Mouse (Mus musculus) thymus, postnatal 14 days (tissue): ENCODE data around the gene Ndel1.
"Not testable (repeated sequence)": the region's sequence is repeated elsewhere in the genome, so short reads cannot be mapped to it uniquely, and the experiment has no call there.

Source experiments
- DNase-seq: peaks from one replicate; pipeline ENCODE4 v3.0.0; 2021

Gene Ndel1

DNA sequence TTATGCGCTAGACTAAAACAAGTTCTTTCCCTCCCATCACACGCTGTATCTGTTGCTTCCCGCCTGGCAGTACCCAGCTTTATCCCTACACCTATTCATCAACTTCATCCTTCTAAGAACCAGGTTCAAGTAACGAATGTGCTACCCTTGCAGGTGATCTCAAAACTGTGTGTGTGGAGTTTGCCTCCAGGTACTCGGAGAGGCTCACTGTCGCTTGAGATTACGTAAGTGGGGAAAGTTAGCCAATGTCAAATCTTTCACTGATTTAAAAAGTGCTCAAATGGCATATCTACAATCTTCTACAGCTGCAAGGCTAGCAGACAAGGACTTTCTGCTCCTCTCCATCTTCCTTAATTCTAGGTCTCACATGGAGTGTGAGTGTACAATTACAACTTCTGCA lies 20.8 kb downstream of the Ndel1 start:
- no peak for DNase-seq

DNA sequence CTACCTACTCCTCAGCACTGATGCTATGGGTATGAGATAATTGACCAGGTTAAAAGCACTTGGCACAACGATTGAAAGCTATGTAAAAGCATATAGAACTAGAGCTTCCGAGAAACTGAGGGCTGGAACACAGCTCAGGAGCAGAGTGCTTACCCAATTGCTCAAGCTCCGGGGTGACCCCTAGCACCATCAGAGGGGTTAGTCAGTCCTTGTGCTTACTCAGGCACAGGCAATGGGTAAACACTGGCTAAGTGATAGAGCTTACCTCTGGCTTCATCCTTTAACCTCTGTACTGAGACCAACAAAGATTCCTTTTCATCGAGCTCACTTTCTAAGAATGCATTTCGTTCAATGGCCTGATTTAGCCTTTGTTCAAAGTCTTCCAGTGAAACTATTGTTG lies 32.1 kb downstream of the Ndel1 start:
- no peak for DNase-seq

DNA sequence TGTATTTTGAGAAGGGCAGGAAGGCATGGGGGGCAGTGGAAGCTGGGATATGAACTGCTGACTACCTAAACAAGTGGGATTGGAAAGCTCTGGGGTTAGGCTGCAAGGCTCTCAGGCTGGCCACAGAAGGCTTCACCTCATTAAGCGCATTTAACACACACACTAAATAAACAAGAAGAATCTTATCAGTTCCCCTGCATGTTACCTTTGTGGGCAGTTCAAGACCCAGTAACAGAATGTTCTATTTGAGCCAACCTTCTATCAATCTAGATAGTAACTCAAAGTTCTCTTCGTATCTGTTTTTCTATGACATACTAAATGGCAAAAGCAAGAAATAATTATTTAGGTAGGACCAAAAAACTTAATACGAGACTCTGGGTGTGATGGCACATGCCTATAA lies 36.6 kb downstream of the Ndel1 start:
- DNase-seq: no peak

DNA sequence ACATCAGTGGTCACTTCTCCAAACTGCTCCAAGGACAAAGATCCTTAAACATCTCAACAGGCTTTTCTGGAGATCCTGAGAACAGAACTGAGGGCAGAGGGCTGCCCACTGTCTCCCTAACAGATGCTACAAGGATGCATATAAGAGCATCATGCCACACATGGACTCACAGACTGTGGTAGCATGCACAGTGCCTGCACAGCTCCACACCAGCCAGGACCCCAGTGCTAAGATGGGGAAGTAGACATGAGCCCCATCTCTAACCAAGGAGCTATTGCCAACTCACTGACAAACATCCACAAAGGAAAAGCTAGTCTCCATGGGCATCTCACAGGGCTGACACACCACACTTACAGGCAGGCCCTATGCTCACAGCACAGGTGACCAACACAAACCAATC lies 38.1 kb downstream of the Ndel1 start:
- no peak for DNase-seq

DNA sequence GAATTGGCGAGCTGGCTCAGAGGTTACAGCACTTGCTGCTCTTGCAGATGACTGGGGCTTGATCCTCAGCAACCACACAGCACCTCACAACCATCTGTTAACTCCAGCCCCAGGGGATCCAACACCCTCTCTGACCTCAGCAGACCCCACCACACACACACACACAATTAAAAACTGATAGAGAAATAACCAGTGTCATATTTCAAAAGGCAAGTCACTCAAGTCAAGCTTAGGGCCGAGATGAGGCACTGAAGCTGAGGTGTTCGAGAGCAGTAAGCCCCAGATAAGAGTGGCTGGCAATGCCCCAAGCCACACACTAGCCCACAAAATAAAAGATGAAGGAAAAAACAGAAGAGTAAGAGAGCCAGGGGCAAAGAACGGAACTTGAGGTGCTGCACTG lies 38.9 kb downstream of the Ndel1 start:
- DNase-seq: no peak

DNA sequence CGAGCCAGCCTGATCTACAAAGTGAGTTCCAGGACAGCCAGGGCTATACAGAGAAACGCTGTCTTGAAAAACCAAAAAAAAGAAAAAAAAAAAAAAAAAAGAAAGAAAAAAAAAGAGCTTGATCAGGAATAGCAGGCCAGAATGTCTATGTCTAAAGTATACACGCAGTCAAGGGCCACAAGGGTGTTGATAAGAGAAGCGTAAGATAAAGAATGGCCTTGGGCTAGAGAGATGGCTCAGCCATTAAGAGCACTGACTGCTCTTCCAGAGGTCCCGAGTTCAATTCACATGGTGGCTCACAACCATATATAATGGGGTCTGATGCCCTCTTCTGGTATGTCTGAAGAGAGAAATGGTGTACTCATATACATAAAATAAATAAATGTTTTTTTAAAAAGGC lies 40.1 kb downstream of the Ndel1 start:
- not testable (repeated sequence) for DNase-seq

DNA sequence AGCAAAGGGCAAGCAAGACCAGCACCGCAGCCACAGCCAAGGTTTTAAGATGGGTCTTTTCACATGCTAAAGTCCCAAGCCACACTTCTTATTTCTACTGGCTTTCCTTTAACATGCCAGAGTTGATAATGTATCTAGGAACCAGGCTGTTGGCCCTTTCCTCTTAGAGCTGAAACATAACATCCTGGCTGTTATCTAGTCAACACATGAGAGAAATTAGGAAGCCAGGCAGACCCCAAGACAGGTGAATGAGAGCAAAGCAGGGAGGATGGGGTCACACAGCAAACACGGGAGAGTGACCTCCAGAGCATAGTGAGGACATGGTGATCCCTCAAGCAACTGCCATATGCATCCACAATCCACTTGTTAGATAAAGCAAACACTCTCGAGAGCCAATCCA lies 44.9 kb downstream of the Ndel1 start:
- no peak for DNase-seq

DNA sequence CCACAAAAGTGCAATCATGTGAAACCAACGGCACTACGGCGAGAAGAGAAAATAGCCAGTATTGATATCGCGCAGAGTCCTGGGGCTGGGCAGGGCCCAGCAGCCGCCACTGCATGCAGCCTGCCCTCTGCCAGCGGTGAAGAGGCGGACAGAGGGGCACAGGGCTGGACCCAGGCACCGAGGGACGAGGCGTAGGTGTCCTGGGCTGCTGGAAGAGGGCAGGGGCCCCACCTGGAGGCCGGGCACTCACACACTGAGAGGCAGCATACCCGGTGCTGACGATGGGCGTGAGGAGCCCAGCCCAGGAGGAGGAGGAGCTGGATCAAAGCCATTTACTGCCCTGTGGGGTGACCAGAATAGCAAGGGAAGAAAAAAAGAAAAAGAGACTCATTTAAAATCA lies 49.3 kb downstream of the Ndel1 start:
- no peak for DNase-seq

DNA sequence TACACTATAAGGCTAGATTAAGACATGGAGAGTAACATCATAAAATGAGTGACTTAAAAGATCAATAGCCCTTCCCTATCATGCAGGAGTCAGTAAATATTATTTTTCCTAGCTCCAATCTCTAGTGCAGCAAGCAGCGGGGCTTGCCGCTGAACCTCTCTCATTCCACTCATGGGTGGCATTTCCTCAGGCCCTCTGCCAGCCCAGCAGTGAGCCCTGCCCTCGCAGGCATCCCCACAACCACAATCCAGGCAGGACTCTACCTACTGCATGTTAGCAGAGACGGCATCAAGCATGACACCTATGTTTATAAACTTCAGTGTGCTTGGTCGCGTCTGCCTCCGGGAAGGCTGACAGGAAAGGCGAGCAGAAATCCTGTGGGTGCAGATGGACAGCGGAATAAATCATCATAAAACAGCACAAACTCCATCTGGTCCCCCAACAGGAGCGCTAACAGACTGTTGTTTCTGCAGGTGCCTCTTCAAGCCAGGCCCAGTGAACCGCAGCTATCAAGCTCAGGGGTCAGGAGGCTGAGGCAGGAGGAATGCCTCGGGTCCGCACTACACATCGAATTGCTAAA lies 52.3 kb downstream of the Ndel1 start:
- DNase-seq: no peak

DNA sequence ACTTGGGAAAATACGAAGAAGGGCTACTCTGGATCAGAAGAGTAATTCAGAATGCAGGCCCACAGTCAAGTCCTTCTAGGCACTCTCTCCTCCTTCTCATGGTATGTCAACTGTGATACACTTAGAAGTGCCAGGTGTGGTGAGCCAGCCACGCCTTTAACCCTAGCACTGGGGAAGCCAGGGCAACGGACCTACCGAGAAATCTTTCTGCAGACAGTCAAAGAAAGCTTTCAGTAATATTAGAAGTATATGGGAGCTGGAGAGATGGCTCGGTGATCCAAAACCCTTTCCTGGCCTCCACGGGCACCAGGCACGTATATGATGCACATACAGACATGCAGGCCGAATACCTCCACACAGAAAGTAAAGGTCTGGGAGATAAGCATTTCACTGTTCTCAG lies 53.2 kb downstream of the Ndel1 start:
- no peak for DNase-seq

DNA sequence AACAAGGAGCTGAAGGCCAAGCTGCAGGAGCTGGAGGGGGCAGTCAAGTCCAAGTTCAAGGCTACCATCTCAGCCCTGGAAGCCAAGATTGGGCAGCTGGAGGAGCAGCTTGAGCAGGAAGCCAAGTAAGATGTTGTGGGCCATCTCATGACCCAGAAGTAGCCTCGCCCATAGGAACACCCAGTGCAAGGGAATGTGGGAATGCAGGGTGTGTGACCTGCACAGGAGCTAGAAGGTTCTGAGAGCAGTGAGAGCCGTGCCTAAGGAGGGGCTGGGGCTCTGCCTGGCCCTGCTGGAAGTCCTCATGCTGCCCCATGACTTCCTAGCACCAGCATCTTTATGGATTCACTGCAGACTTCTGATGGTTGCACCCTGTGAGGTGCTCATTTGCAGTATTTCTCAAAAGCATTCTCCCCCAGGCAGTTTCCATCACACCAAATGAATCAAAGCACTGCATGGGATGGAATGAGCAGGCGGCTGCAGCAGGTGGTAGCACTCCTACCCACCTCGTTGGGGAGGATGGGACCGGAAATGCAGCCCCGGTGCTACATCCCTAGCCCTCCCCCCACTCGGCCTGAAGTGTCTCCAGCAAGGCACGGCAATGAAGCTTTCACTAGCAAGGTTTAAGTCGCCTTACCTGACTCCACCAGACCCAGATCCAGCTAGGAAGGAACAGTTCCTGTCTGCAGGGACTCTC lies 59.6 kb downstream of the Ndel1 start:
- DNase-seq: no peak

DNA sequence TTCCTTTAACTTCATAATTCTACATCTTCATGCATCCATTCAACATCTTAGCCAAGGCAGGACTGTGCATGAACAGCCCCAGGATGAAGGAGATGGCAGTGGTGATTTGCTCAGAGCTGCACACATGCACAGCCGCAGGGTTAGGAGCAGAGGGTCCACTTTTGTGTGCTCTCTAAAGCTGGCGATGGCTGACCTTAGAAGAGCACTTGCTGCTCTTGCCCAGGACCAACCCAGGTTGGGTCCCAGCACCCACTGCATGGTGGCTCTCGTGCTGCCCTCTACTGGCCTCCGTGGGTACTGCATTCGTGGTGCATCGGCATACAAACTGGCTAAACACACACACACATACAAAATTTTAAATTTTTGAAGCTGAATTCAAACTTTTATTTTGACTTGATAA lies 63.9 kb downstream of the Ndel1 start:
- peak; percentile 79 for DNase-seq

DNA sequence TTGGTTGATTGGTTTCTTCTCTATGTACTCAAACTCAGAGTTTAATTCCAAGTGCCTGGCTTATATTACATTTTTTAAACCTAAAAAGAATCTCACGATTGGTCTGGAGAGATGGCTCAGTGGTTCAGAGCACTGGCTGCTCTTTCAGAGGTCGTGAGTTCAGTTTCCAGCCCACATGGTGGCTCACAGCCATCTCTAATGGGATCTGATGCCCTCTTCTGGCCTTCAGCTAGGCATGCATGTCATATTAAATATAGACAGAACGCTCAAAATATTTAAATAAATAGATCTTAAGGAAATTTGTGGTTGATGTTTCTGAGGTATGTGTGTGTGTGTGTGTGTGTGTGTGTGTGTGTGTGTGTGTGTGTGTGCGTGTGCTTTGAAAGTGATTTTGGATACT lies 66.5 kb downstream of the Ndel1 start:
- no peak for DNase-seq

DNA sequence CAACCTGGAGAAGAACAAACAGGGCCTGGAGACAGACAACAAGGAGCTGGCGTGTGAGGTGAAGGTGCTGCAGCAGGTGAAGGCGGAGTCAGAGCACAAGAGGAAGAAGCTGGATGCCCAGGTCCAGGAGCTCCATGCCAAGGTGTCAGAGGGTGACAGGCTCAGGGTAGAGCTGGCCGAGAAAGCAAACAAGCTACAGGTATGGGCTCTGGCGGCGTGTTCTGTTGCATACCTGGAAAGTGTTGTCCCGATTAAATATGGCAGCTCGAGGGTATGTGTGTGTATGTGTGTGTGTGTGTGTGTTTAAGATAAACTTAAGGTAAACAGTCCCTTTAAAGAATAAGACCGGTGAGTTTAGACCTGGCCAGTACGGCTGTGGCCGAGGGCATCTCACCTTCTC lies 73.4 kb downstream of the Ndel1 start:
- DNase-seq: no peak

DNA sequence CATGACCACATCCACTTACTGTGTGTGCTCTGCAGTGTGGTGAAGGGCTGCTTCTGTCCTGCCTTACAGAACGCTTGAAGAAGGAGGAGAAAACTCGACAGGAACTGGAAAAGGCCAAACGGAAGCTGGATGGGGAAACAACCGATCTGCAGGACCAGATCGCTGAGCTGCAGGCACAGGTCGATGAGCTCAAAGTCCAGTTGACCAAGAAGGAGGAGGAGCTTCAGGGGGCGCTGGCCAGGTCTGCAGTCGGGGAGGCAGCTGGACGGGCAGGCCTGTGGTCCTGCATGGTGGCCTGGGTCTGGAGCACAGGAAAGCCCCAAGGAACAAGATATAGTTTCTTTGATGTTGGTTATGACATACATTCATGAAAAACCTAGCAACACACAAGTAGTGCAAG lies 79.9 kb downstream of the Ndel1 start:
- no peak for DNase-seq

DNA sequence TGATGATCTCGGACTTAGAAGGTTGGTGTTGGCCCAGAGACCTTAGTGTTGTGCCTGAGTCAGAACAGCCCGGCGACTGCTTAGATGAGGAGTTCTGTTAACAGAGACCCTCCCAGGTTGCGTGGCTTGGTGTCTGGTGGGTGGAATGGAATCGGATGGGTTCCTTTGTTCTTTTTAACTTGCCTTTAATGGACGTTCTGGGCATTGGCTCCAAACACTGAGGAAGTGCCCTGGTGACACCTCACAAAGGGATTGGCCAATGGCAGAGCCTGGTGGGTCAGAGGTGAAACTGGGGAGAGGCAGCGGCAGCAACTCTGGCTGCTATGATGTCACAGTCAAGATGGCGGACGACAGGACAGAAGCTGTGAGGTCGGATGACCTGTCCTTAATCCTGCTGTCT lies 80.9 kb downstream of the Ndel1 start:
- DNase-seq: no peak

DNA sequence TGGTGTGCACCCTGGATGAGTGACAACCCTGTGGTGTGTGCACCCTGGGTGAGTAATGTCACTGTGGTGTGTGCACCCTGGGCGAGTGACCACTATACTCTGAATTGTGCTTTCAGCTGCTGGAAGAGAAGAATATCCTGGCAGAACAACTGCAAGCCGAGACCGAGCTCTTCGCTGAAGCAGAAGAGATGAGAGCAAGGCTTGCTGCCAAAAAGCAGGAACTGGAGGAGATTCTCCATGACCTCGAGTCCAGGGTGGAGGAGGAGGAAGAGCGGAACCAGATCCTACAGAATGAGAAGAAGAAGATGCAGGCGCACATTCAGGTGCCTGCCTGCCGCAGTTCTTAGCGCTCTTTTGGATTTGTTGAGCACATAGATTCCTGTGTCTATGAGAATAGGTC lies 84.4 kb downstream of the Ndel1 start:
- DNase-seq: no peak

DNA sequence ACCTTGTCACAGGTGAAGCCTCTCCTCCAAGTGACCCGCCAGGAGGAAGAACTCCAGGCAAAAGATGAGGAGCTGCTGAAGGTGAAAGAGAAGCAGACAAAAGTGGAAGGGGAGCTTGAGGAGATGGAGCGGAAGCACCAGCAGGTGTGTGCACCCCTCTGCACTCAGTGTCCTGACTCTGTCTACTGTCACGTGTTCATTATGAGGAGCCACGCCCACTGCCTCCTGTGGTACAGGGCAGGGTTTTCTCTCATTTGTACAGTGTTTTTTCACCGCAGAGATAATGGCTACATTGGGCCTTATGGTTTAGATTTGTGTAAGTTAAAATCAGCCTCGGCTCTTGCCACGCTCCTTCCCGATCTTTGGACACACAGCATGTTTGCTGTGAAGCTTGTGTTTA lies 85.8 kb downstream of the Ndel1 start:
- peak; percentile 47 for DNase-seq

DNA sequence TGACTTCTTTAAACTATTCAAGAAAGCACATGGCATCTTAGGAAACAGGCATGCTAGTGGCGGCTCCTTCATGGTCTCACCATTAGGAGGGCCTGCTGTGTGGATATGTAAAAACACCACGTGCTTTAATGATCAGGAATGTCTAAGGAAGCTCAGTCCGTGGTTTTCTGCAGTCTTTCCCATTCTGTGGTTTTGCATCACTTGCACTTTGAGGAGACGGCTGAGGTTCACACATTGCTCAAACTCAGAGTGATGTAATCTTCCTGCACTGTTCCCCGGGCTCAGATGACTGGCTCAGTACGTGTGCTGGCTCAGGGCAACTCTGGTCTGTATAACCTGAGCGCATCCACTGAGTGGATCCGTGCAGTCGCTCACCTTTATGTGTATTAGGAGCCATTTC lies 89.3 kb downstream of the Ndel1 start:
- DNase-seq: no peak

DNA sequence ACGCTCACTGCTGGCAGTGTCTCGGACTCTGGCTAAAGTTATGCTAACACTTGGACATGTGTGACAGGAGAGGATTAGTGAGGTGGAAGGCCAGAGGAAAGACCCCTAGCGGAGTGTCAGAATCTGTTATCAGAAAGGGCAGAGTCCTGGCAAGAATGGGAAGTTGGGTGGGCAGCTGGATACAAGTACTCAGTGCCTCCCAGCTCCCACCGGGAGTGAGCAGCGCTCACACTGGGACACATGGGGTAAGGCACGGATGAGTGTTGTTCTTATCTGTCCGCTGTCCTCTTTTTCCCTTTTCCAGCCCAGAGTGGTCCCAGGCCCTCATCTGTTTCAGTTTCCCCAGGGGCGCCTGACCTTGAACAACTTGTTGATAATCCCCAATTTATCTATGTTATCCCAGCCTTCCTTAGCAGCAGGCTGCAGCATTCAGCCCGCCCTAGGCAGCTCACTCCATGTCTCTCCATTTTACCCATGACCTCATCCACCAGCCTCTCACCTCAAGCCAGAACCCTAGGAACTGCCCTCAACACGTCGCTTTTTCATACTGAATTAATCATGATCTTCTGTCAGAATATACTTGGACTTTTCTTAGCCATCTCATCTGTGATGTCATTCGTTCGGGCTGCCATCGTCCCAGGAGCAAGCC lies 91.1 kb downstream of the Ndel1 start:
- DNase-seq: no peak

DNA sequence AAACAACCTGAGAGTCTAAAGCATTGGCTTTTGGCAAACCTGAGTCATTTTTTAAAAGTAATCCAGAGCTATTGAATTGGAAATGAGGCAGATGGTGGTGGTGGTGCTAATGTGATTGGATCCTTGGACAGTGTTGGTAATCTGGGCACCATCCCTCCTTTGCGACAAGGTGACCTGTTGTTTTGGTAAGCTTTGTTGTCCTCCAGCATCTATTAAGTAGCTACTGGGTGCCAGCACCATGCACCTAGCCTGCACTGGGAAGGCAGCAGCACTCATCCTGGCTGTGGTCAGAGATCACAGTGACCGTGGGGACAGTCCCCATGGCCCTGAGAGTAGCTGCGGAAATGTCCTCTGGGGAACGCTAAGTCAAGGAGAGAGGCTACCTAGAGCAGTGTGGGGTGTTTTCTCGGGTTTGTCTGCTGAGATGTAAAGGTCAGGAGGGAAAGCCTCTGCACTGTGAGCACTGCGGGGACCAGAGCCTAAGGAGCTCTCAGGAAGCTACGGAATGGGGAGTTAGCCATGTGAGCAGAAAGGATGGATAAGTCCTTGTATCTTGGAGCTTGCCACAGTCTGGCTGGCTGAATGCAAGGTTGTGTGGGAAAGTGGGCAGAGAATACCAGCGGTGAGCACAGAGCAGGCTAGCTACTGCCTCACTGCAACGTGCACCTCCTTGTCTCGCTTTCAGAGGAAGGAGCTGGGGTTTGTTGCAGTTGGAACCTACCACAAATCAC lies 91.8 kb downstream of the Ndel1 start:
- no peak for DNase-seq

DNA sequence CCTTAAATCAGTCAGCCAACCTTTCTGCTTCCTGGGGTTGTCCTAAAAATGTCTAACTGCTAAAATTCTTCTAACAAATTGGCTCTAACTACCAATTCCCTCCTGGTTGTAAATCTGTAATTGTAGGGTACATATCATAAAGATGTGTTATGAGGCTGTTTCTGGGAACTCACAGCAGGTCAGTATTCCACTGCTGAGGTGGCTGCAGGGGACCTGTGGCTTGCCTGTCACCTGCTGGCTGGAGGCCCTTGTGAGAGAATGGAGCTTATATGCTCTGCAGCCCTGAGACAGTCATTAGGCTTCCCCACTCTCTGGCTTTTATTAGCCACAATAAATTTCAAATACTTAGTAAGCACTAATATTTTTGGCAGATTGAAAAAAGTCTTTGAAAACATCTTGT lies 92.8 kb downstream of the Ndel1 start:
- DNase-seq: no peak

DNA sequence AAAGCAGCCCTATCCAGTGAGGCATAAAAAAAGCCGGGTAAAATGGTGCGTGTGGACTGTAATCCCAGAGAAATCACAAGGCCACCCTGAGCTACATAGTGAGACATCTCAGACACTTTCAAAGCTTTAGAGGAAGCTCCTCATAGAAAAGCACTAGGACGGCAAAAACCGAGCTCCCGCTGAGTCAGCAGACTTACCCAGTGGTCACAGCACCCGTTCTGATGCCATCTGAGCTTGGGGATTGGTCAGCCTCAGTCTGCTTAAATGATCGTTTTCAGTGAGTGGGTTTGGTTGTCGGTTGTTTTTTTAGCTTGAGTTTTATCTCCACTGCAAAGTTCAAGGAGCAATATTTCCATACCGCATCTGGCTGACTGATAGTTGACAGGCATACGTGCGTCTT lies 93.7 kb downstream of the Ndel1 start:
- DNase-seq: no peak

DNA sequence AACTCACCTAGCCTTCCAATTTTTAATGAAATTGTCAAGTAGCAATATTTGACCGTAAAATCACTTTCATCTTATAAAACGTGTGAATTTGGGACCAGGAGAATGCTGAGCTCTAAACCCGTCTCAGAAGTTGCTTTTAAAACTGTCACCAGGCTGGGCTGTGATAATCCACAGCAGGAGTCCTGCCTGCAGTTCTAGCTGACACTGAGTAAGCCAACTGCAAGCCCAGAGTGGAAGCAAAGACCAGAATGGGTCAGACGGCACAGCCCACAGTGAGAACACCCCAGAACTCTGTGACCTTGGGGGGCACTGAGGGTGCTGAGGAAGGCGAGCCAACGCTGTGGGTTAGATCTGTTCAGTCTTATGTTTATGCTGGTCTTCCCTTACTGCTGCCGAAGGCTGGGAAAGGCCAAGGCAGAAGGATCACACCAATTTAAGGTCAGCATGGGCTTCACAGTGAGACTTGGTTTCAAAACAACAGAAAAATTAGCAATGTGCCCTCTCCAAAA lies 95.5 kb downstream of the Ndel1 start:
- no peak for DNase-seq
